Mouse (Mus musculus): Measurements from ENCODE around the gene Ubap2. TPM values are rescaled to one million over a fixed set of nuclear protein-coding genes. Genes with fewer than 3 reads are reported as not detected.

Ubap2 gene
- total and polyA plus RNA-seq, 3 experiments, result 34.4 to 245 (median 42.4) TPM

DNA sequence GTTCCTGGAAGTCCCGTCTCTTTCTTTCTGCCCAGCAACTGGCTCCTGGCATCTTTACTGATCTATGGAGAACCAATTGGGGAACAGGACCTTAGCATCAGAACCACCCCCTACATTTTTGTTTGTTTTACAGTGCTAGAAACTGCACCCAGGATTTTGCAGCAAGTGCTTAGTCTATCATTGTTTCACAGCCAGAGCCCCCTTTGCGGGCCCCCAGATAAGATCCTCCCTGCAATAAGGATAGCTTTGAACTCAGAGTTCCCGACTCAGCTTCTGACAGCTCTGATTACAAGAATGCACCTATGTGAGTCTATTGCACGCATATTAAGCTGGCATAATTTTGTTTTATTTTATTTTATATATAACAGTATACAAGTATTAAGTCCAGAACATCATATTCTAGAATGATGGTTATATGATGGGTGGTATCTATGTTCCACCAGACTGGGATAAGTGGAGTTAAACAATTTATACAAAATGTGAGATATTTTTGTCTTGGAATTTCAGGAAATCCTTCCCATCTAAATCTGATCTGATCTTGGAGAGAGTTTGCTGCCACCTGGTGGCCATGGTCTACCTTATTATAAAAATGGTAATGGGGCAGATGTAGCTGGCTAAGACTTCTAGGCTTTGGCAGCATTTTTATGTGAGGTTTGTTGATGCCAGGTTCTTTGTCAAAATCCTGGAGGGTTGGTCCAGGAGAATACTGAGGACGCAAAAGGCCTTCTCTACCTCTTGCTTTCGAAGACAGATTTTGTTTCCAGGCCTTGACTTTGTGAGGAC, 109.1 kb downstream of the Ubap2 start:
- DNase-seq, result peak; percentile 62

DNA sequence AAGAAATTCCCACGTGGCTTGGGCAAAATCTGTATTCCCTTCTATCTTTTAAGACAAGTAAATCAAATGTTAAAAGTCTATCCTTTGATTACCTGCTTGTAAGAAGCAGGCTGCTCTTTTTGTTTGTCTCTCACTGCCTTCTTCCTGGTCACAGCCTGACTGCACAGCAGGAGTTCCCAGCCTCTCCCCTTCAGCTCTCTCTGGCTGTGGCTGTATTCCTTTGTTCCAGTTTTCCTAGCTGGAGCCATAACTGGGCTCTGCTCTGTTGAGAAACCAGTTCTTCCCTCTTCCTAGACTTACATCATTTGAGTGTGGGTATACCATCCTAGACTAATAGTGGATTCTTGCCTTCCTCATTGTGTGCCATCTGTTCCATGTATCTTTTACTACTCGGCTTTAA, 110.0 kb downstream of the Ubap2 start:
- DNase-seq, result no peak

DNA sequence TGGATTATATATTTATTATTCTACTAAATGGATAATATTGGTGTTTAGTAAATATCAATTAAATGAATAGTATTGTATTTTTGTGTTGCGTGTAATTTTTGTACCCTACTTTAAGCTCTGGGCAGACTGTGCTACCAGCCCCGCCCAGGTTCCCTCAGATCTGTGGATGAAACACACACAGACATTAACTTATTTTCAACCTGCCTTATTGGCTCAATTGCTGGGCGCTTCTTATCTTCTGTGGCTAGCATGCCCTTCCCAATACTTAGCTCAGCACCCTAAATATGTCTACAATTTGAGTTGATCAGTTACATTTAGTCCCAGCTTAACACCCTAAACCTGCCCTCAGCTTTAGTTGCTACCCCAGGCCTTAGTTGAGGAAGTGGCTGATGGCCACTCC, 113.7 kb downstream of the Ubap2 start:
- no peak for DNase-seq

DNA sequence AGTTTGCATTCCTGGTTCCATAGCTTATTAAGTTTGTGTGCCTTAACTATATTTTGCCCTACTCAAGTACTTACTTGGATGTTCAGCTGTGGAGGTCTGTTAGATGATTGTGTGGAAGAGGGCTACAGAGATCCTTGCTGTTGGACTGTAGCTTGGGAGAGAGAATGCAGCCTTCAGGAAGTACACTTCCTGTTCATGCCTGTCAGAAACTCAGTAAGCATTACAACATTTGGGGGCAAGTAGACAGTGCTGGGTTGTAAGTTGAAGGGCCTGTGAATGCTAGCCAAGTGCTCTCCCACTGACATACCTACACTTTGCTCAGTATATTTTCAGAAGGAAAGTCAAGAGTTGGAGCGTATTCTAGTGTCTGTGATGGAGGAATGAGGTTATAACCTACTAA, 116.7 kb downstream of the Ubap2 start:
- DNase-seq, result no peak

DNA sequence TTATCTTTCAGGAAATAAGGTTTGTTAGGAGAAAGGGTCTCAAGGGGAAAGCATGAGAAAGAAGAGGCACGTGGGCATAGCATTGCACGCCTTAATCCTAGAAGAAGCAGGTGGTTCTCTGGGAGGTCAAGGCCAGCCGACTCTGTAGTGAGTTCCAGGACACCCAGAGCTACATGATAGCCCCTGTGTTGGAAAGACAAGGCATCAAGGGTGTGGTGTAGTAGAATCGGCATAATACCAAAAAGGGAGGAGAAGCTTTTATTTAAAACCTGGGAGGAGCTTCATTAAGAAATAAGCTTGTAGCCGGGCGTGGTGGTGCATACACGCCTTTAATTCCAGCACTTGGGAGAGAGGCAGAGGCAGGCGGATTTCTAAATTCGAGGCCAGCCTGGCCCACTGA, 118.0 kb downstream of the Ubap2 start:
- DNase-seq, result no peak

DNA sequence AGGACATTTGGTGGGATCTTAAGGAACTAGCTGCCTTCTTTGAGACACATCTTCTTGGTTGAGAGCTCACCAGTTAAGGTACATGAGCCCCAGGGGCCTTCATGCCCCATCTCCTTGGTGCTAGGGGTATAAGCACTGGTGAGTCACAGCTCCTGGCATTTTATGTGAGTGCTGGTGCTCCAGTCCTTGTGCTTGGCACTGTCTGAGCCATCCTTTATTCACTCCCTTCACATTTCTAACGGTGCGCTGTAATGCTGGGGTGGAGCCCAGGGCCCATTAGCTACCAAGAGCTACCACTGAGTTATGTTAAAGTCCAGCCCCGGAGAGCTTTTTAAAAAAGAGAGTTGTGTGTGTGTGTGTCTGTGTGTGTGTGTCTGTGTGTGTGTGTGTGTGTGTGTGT, 121.8 kb downstream of the Ubap2 start:
- peak; percentile 77 for DNase-seq

DNA sequence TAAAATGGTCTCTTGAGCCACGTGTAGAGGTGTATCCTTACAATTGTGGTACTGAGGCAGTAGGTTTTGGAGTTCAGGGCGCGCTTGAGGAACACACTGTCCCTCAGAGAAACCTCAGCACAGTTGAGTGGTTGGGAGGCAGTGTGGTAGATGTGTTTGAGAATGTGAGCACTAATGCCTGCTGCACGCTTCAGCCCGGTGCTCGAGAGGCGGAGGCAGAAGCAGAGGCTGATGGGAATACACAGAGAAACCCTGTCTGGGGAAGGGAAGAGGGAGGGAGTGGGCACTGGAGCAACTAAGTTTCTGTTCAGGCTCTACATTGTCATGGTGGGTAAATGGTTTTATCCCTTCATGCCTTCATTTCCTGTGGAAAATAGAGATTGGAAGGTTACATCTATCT, 123.8 kb downstream of the Ubap2 start:
- no peak for DNase-seq

DNA sequence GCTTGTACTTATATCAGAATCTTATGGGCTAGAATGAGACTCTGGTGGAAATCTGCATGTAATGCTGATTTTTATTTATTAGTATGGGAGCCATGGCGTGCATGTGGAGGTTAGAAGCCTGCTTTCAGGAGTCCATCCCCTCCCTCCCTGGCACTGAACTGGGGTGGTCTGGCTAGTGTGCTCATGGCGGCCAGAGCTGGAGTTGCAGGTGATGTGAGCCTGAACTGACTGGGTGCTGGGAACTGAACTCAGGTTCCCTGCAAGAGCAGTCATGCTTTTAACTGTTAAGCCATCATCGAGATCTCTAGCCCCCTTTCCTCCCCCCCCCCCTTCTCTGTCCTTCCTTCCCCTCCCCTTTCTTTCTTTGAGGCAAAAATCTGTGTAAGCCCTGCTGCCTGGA, 125.1 kb downstream of the Ubap2 start:
- DNase-seq, result no peak

Other genes starting within 250 kb of the Ubap2 start
- gene Aqp7, start 227.0 kb downstream of the Ubap2 start, total RNA-seq (2021), result 10 to 100 TPM; 20.8 to 42.1 TPM
- gene Aqp7, start 227.0 kb downstream of the Ubap2 start, polyA plus RNA-seq (2012; rRNA removed), result 12.5 and 15.2 TPM in 2 replicates
- under 1 TPM in 1 of 2 experiments, not detected in 1; 0.28 TPM for gene Aqp3, start 177.0 kb downstream of the Ubap2 start, total RNA-seq (2021)
- gene Aqp3, start 177.0 kb downstream of the Ubap2 start, polyA plus RNA-seq (2012; rRNA removed), result 0.22 and 0.40 TPM in 2 replicates
- gene Nol6, start 150.7 kb downstream of the Ubap2 start, total RNA-seq (2021), result 10 to 100 TPM; 58.1 to 59.3 TPM
- 66.5 and 89.8 TPM in 2 replicates for gene Nol6, start 150.7 kb downstream of the Ubap2 start, polyA plus RNA-seq (2012; rRNA removed)
- gene Ube2r2, start 139.4 kb downstream of the Ubap2 start, total RNA-seq (2021), result 100 to 1,000 TPM in 1 of 2 experiments, 10 to 100 TPM in 1; 94.6 to 105 TPM
- 32.7 and 45.5 TPM in 2 replicates for gene Ube2r2, start 139.4 kb downstream of the Ubap2 start, polyA plus RNA-seq (2012; rRNA removed)
- gene Dcaf12, start 39.7 kb upstream of the Ubap2 start, total RNA-seq (2021), result 10 to 100 TPM; 44.5 to 49.4 TPM
- gene Dcaf12, start 39.7 kb upstream of the Ubap2 start, polyA plus RNA-seq (2012; rRNA removed), result 22.1 and 26.0 TPM in 2 replicates
- gene Ubap1, start 73.9 kb upstream of the Ubap2 start, total RNA-seq (2021), result 10 to 100 TPM; 50.2 to 59.9 TPM
- gene Ubap1, start 73.9 kb upstream of the Ubap2 start, polyA plus RNA-seq (2012; rRNA removed), result 13.9 and 16.0 TPM in 2 replicates
- gene Kif24, start 189.7 kb upstream of the Ubap2 start, total RNA-seq (2021), result 1 to 10 TPM in 1 of 2 experiments, under 1 TPM in 1; 0.83 to 1.4 TPM
- gene Kif24, start 189.7 kb upstream of the Ubap2 start, polyA plus RNA-seq (2012; rRNA removed), result 0.30 and 0.56 TPM in 2 replicates
- gene Nudt2, start 190.0 kb upstream of the Ubap2 start, total RNA-seq (2021), result 10 to 100 TPM; 32.8 to 33.0 TPM
- 4.9 and 5.6 TPM in 2 replicates for gene Nudt2, start 190.0 kb upstream of the Ubap2 start, polyA plus RNA-seq (2012; rRNA removed)
- gene AI464131, start 227.9 kb upstream of the Ubap2 start, total RNA-seq (2021), result 10 to 100 TPM; 12.3 to 15.2 TPM
- 11.5 and 14.6 TPM in 2 replicates for gene AI464131, start 227.9 kb upstream of the Ubap2 start, polyA plus RNA-seq (2012; rRNA removed)
- gene 1110017D15Rik, start 242.2 kb upstream of the Ubap2 start, total RNA-seq (2021), result under 1 TPM in 1 of 2 experiments, not detected in 1; 0.55 TPM
- 0.40 and 0.66 TPM in 2 replicates for gene 1110017D15Rik, start 242.2 kb upstream of the Ubap2 start, polyA plus RNA-seq (2012; rRNA removed)